Mouse (Mus musculus) spleen, adult 2 months (tissue): ENCODE measurements around the gene Phlda1.

ENCODE experiments used
- CTCF ChIP-seq: fragments of 200-500 bp; IDR thresholded peaks from 2 replicates; pipeline ENCODE4 v1.5.1; 2011; ENCODE audit warnings: mild to moderate bottlenecking, inconsistent platforms; ENCODE audit not compliant: insufficient read depth, insufficient read length, insufficient replicate concordance; ENCODE audit errors: extremely low read depth
- POLR2A ChIP-seq: fragments of 200-500 bp; IDR thresholded peaks from 2 replicates; pipeline ENCODE4 v1.6.1; 2011; ENCODE audit warnings: low read depth, low read length, inconsistent platforms

GRCm38 (mm10) chr10:111515071-111516010 is 9.3 kb downstream of the Phlda1 start:
- TF ChIP-seq CTCF (no peak), POLR2A (no peak)
